Mouse (Mus musculus): ENCODE data around the gene Sdk1.

DNA sequence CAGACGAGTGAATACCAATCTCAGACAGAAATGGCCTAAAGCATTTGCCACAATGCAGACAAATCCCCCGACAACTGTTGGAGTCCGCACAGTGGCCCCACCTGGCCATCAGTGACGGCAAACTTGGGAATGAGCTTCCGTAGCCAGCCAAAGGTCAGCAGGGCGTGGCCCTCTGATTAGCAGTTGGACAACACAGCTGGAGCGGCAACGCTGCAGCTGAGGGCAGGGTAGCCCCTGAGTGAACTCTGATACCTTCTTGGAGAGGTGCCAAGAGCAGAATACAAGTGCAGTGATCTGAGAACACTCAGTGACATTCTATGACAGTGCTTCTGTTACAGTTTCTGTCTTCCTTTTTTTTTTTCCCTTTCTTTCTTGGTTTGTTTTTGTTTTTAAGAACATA, 610.9 kb downstream of the Sdk1 start:
- no peak for TF ChIP-seq CTCF (IDR thresholded peaks at IDR 0.05; ENCODE audit: low read depth)
- TF ChIP-seq EP300 (optimal IDR thresholded peaks at IDR 0.05), result no peak

Measured in stomach, postnatal 0 days (tissue).